Mouse (Mus musculus) stomach, postnatal 0 days (tissue): Measurements from ENCODE around the gene Dnajc17. TPM values are rescaled to one million over a fixed set of nuclear protein-coding genes. Genes with fewer than 3 reads are reported as not detected.

Experiments used
- ATAC-seq: fragments of 200-750 bp; cut with Nextera tagmentation; 2 replicates; pipeline ENCODE4 v1.8.0; 2017; ENCODE audit not compliant: low FRiP score, low TSS enrichment
- DNase-seq: peaks from one replicate; pipeline ENCODE4 v3.0.0-alpha.2; 2016; ENCODE audit warnings: low spot score
- H3K27ac ChIP-seq: fragments of 300-500 bp; sonication (generic); replicated peaks from 2 replicates; pipeline ENCODE4 v1.5.1; 2014; ENCODE audit warnings: mild to moderate bottlenecking, control low read depth
- H3K27me3 ChIP-seq: fragments of 300-500 bp; sonication (generic); 2 replicates; pipeline ENCODE4 v1.6.1; 2014; ENCODE audit warnings: low read length; ENCODE audit not compliant: control insufficient read depth, insufficient read depth
- H3K36me3 ChIP-seq: fragments of 300-500 bp; sonication (generic); 2 replicates; pipeline ENCODE4 v1.6.1; 2014; ENCODE audit warnings: low read length, mixed read lengths; ENCODE audit not compliant: control insufficient read depth, insufficient read depth
- H3K4me1 ChIP-seq: fragments of 300-500 bp; sonication (generic); replicated peaks from 2 replicates; pipeline ENCODE4 v1.6.1; 2014; ENCODE audit warnings: antibody characterized with exemption; ENCODE audit not compliant: control insufficient read depth, insufficient read depth
- H3K4me2 ChIP-seq: fragments of 300-500 bp; sonication (generic); replicated peaks from 2 replicates; pipeline ENCODE4 v1.6.1; 2014; ENCODE audit warnings: low read depth, mild to moderate bottlenecking, control low read depth, moderate library complexity
- H3K4me3 ChIP-seq: fragments of 300-500 bp; sonication (generic); 2 replicates; pipeline ENCODE4 v1.5.1; 2014; ENCODE audit warnings: low read depth, low read length, control low read depth
- H3K9ac ChIP-seq: fragments of 300-500 bp; sonication (generic); 2 replicates; pipeline ENCODE4 v1.6.1; 2014; ENCODE audit warnings: mild to moderate bottlenecking, low read length, control low read depth, mixed read lengths
- H3K9me3 ChIP-seq: fragments of 300-500 bp; sonication (generic); 2 replicates; pipeline ENCODE4 v1.6.1; 2016; ENCODE audit warnings: low read length; ENCODE audit not compliant: control insufficient read depth
- CTCF ChIP-seq: IDR thresholded peaks from 2 replicates; pipeline ENCODE4 v1.5.1; 2016; ENCODE audit warnings: antibody characterized with exemption, low read depth, mild to moderate bottlenecking, moderate library complexity
- EP300 ChIP-seq: optimal IDR thresholded peaks from 2 replicates; pipeline ENCODE3; 2016; ENCODE audit warnings: antibody characterized with exemption
- WGBS: fragments of 180-500 bp; shearing (Covaris S2); extraction: QIAGEN DNeasy Blood & Tissue Kit; methylation state at CpG from one replicate; pipeline ENCODE4 v1.1.7; 2014; 5-methylcytosine and 5-hydroxymethylcytosine counted together
- polyA plus RNA-seq: library from polyadenylated mRNA; unstranded; fragments of >200 nt; fragmentation: Nextera tagmentation; extraction: Ambion mirVana; gene quantifications from 2 replicates; pipeline ENCODE4 v1.2.1, GENCODE M21; 2015

Gene Dnajc17
- polyA plus RNA-seq, 1 experiment from 2014 or later: 12.5 TPM

GRCm38 (mm10) chr2:119207961-119208343 is 643 bp downstream of the Dnajc17 start:
- Histone ChIP-seq H3K27me3 (no peaks in the 10 kb centered on the region), H3K36me3 (peaks cover 10% of the 10 kb centered on the region), H3K27ac (peak overlapping the region; percentile 90), H3K9me3 (no peaks in the 10 kb centered on the region), H3K4me1 (no peaks in the 10 kb centered on the region), H3K4me2 (peak overlapping the region; percentile 66), H3K9ac (peak overlapping the region; percentile 66), H3K4me3 (peak overlapping the region; percentile 58)
- 9% methylated on average over 6 of the region's 6 CpGs for WGBS
- ATAC-seq: no peak
- no peak for DNase-seq
- no peak for TF ChIP-seq EP300
- TF ChIP-seq CTCF: no peak

GRCm38 (mm10) chr2:119203871-119204460 is 4.6 kb downstream of the Dnajc17 start:
- TF ChIP-seq CTCF (no peak), EP300 (no peak)
- Histone ChIP-seq H3K4me3 (no peak overlapping the region), H3K9me3 (no peaks in the 10 kb centered on the region), H3K27me3 (no peaks in the 10 kb centered on the region), H3K4me2 (no peak overlapping the region), H3K4me1 (no peaks in the 10 kb centered on the region; the same call in 1 of the 2 replicates), H3K27ac (peak overlapping the region; percentile 61), H3K36me3 (no peaks in the 10 kb centered on the region), H3K9ac (no peak overlapping the region)
- peak; percentile 43 for ATAC-seq
- WGBS: 51% methylated on average over 4 of the region's 4 CpGs
- DNase-seq: no peak

- Histone ChIP-seq H3K27me3 (no peaks in the 10 kb centered on the region), H3K4me1 (peaks cover 1% of the 10 kb centered on the region; the same call in 1 of the 2 replicates), H3K9me3 (no peaks in the 10 kb centered on the region), H3K4me3 (no peak overlapping the region), H3K4me2 (no peak overlapping the region), H3K9ac (no peak overlapping the region), H3K27ac (peak overlapping the region; percentile 45), H3K36me3 (no peaks in the 10 kb centered on the region)
- ATAC-seq (peak; percentile 17; the same call in 1 of the 2 replicates), DNase-seq (peak; percentile 43)
- TF ChIP-seq CTCF: no peak
- no peak for TF ChIP-seq EP300
- 21% methylated on average over 5 of the region's 5 CpGs for WGBS
Measured at GRCm38 (mm10) chr2:119202914-119203453, 5.6 kb downstream of the Dnajc17 start.

GRCm38 (mm10) chr2:119198934-119199333 is 9.7 kb downstream of the Dnajc17 start:
- 60% methylated on average over 3 of the region's 3 CpGs for WGBS
- H3K9me3 ChIP-seq: no peaks in the 10 kb centered on the region
- no peak overlapping the region for H3K4me3 ChIP-seq
- H3K36me3 ChIP-seq: no peaks in the 10 kb centered on the region
- no peak overlapping the region for H3K9ac ChIP-seq
- no peak for TF ChIP-seq EP300
- no peak for TF ChIP-seq CTCF
- H3K4me1 ChIP-seq: peaks cover 2% of the 10 kb centered on the region; the same call in 1 of the 2 replicates
- no peak for DNase-seq
- H3K27ac ChIP-seq: no peak overlapping the region
- H3K4me2 ChIP-seq: no peak overlapping the region
- no peak for ATAC-seq
- H3K27me3 ChIP-seq: no peaks in the 10 kb centered on the region

GRCm38 (mm10) chr2:119198049-119198448 is 10.5 kb downstream of the Dnajc17 start:
- DNase-seq: no peak

GRCm38 (mm10) chr2:119197493-119197892 is 11.1 kb downstream of the Dnajc17 start:
- no peak overlapping the region for H3K27ac ChIP-seq
- H3K9ac ChIP-seq: no peak overlapping the region
- WGBS: 59% methylated on average over 1 of the region's 1 CpGs
- no peak for DNase-seq
- H3K4me3 ChIP-seq: no peak overlapping the region
- H3K4me2 ChIP-seq: no peak overlapping the region
- no peaks in the 10 kb centered on the region for H3K27me3 ChIP-seq
- H3K4me1 ChIP-seq: peaks cover 2% of the 10 kb centered on the region; the same call in 1 of the 2 replicates
- no peak for ATAC-seq
- H3K36me3 ChIP-seq: no peaks in the 10 kb centered on the region
- TF ChIP-seq EP300 (no peak), CTCF (no peak)
- no peaks in the 10 kb centered on the region for H3K9me3 ChIP-seq

More at GRCm38 (mm10) chr2:119198049-119198448, 10.5 kb downstream of the Dnajc17 start:
- Histone ChIP-seq H3K36me3 (no peaks in the 10 kb centered on the region), H3K9me3 (no peaks in the 10 kb centered on the region), H3K27me3 (no peaks in the 10 kb centered on the region), H3K4me2 (no peak overlapping the region), H3K27ac (no peak overlapping the region), H3K4me1 (peaks cover 2% of the 10 kb centered on the region; the same call in 1 of the 2 replicates), H3K9ac (no peak overlapping the region), H3K4me3 (no peak overlapping the region)
- no peak for ATAC-seq
- no peak for TF ChIP-seq EP300
- no peak for TF ChIP-seq CTCF
- 56% methylated on average over 1 of the region's 1 CpGs for WGBS
